Mouse (Mus musculus) limb, embryonic 12.5 days (tissue): ENCODE measurements at regions not wholly inside any gene's neighbourhood (a gene's known extent, or its start where the extent isn't known, plus 50 kb on each side); places are given as distances from the start of the nearest gene placed in this dataset.

Source experiments
- ATAC-seq: fragments of 200-750 bp; cut with Nextera tagmentation; 2 replicates; pipeline ENCODE4 v1.8.0; 2017; ENCODE audit warnings: low read depth, moderate TSS enrichment; ENCODE audit not compliant: insufficient number of reproducible peaks, insufficient read depth, low FRiP score, low TSS enrichment
- H3K27ac ChIP-seq: fragments of 300-500 bp; sonication (generic); 2 replicates; pipeline ENCODE4 v1.5.1; 2016; ENCODE audit warnings: mild to moderate bottlenecking, moderate library complexity
- H3K27me3 ChIP-seq: fragments of 300-500 bp; sonication (generic); 2 replicates; pipeline ENCODE4 v1.6.1; 2016; ENCODE audit warnings: mild to moderate bottlenecking, moderate library complexity
- H3K36me3 ChIP-seq: fragments of 300-500 bp; sonication (generic); 2 replicates; pipeline ENCODE4 v1.6.1; 2016; ENCODE audit warnings: mild to moderate bottlenecking, moderate library complexity
- H3K4me1 ChIP-seq: fragments of 300-500 bp; sonication (generic); replicated peaks from 2 replicates; pipeline ENCODE4 v1.6.1; 2016
- H3K4me2 ChIP-seq: fragments of 300-500 bp; sonication (generic); 2 replicates; pipeline ENCODE4 v1.6.1; 2016; ENCODE audit warnings: mild to moderate bottlenecking, moderate library complexity
- H3K4me3 ChIP-seq: fragments of 300-500 bp; sonication (generic); replicated peaks from 2 replicates; pipeline ENCODE4 v1.5.1; 2016; ENCODE audit warnings: mild to moderate bottlenecking
- H3K9ac ChIP-seq: fragments of 300-500 bp; sonication (generic); replicated peaks from 2 replicates; pipeline ENCODE4 v1.6.1; 2016; ENCODE audit warnings: mild to moderate bottlenecking, moderate library complexity
- H3K9me3 ChIP-seq: fragments of 300-500 bp; sonication (generic); 2 replicates; pipeline ENCODE4 v1.6.1; 2016; ENCODE audit warnings: mild to moderate bottlenecking, moderate library complexity
- WGBS: fragments of 180-500 bp; shearing (Covaris S2); methylation state at CpG from one replicate; pipeline ENCODE4 v1.1.7; 2016; 5-methylcytosine and 5-hydroxymethylcytosine counted together

DNA sequence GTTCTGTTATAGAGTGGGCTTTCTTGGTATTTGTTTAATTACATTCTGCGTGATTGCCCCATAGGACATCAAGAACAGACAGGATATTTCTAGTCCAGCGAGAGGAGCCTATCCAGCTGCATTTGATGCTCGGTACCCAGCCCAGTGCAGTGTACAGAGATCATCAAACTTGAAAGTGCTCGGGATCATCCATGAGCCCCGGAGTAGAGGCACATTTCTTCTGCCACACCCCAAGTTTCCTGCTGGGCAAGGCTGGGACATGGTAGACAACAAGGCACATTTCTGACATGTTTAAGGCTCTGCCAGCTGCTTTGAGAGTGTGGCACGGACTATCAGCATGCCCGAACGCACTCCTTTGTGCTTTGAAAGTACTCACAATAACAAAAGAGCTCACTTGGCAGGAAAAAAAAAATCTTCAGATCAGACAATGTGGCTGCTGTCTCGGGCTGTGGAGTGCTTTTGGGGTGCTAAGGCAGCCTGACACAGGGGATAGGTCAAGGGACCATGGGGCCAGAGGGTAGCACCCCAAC, 607.2 kb downstream of the Zfp706 start:
- H3K27ac ChIP-seq = no peak overlapping the region
- no peak overlapping the region for H3K4me3 ChIP-seq
- H3K9ac ChIP-seq = no peak overlapping the region
- no peak overlapping the region for H3K4me2 ChIP-seq
- no peaks in the 10 kb centered on the region for H3K27me3 ChIP-seq
- no peak for ATAC-seq
- peaks cover 16% of the 10 kb centered on the region for H3K4me1 ChIP-seq
- H3K36me3 ChIP-seq = no peaks in the 10 kb centered on the region
- 82% methylated on average over 9 of the region's 9 CpGs for WGBS
- no peaks in the 10 kb centered on the region for H3K9me3 ChIP-seq

- peaks cover 16% of the 10 kb centered on the region for H3K4me1 ChIP-seq
- no peak for ATAC-seq
- 61% methylated on average over 7 of the region's 7 CpGs for WGBS
- no peak overlapping the region for H3K4me2 ChIP-seq
- H3K27ac ChIP-seq = no peak overlapping the region
- no peak overlapping the region for H3K4me3 ChIP-seq
- H3K27me3 ChIP-seq = no peaks in the 10 kb centered on the region
- H3K9ac ChIP-seq = no peak overlapping the region
- no peaks in the 10 kb centered on the region for H3K36me3 ChIP-seq
- no peaks in the 10 kb centered on the region for H3K9me3 ChIP-seq
Observed at GRCm38 (mm10) chr15:36399355-36400012, 608.1 kb downstream of the Zfp706 start.

- H3K9me3 ChIP-seq = no peaks in the 10 kb centered on the region
- H3K4me3 ChIP-seq = no peak overlapping the region
- ATAC-seq = no peak; the same call in 1 of the 2 replicates
- H3K4me1 ChIP-seq = peaks cover 16% of the 10 kb centered on the region
- no peak overlapping the region for H3K27ac ChIP-seq
- no peaks in the 10 kb centered on the region for H3K27me3 ChIP-seq
- 75% methylated on average over 9 of the region's 9 CpGs for WGBS
- no peak overlapping the region for H3K4me2 ChIP-seq
- no peak overlapping the region for H3K9ac ChIP-seq
- H3K36me3 ChIP-seq = no peaks in the 10 kb centered on the region
Observed at GRCm38 (mm10) chr15:36398099-36398982, 609.2 kb downstream of the Zfp706 start.

GRCm38 (mm10) chr15:36396791-36397190, 610.8 kb downstream of the Zfp706 start:
- Histone ChIP-seq H3K4me3 (no peak overlapping the region), H3K4me1 (peaks cover 16% of the 10 kb centered on the region), H3K9me3 (no peaks in the 10 kb centered on the region), H3K9ac (no peak overlapping the region), H3K27ac (no peak overlapping the region), H3K36me3 (no peaks in the 10 kb centered on the region), H3K4me2 (no peak overlapping the region), H3K27me3 (no peaks in the 10 kb centered on the region)
- 85% methylated on average over 6 of the region's 6 CpGs for WGBS
- ATAC-seq = no peak

GRCm38 (mm10) chr15:36396245-36396644, 611.3 kb downstream of the Zfp706 start:
- ATAC-seq = no peak
- H3K36me3 ChIP-seq = no peaks in the 10 kb centered on the region
- 53% methylated on average over 2 of the region's 2 CpGs for WGBS
- no peaks in the 10 kb centered on the region for H3K9me3 ChIP-seq
- H3K4me3 ChIP-seq = no peak overlapping the region
- H3K4me1 ChIP-seq = peaks cover 16% of the 10 kb centered on the region
- H3K27ac ChIP-seq = no peak overlapping the region
- no peak overlapping the region for H3K4me2 ChIP-seq
- H3K9ac ChIP-seq = no peak overlapping the region
- no peaks in the 10 kb centered on the region for H3K27me3 ChIP-seq

GRCm38 (mm10) chr15:36395672-36396050, 611.9 kb downstream of the Zfp706 start:
- Histone ChIP-seq H3K4me3 (no peak overlapping the region), H3K4me1 (peaks cover 16% of the 10 kb centered on the region), H3K9me3 (no peaks in the 10 kb centered on the region), H3K27ac (no peak overlapping the region), H3K36me3 (no peaks in the 10 kb centered on the region), H3K9ac (no peak overlapping the region), H3K27me3 (no peaks in the 10 kb centered on the region), H3K4me2 (no peak overlapping the region)
- ATAC-seq = no peak
- 48% methylated on average over 4 of the region's 4 CpGs for WGBS

GRCm38 (mm10) chr15:36394914-36395671, 612.5 kb downstream of the Zfp706 start:
- H3K27ac ChIP-seq = no peak overlapping the region
- no peaks in the 10 kb centered on the region for H3K9me3 ChIP-seq
- 69% methylated on average over 8 of the region's 8 CpGs for WGBS
- peaks cover 16% of the 10 kb centered on the region for H3K4me1 ChIP-seq
- no peak overlapping the region for H3K4me3 ChIP-seq
- no peak overlapping the region for H3K4me2 ChIP-seq
- no peak overlapping the region for H3K9ac ChIP-seq
- no peaks in the 10 kb centered on the region for H3K36me3 ChIP-seq
- no peaks in the 10 kb centered on the region for H3K27me3 ChIP-seq
- no peak for ATAC-seq

GRCm38 (mm10) chr15:36389775-36390174, 617.8 kb downstream of the Zfp706 start:
- no peak overlapping the region for H3K4me2 ChIP-seq
- H3K36me3 ChIP-seq = no peaks in the 10 kb centered on the region
- H3K4me1 ChIP-seq = no peaks in the 10 kb centered on the region
- H3K9me3 ChIP-seq = no peaks in the 10 kb centered on the region
- 60% methylated on average over 4 of the region's 4 CpGs for WGBS
- H3K27me3 ChIP-seq = no peaks in the 10 kb centered on the region
- no peak for ATAC-seq
- no peak overlapping the region for H3K27ac ChIP-seq
- H3K9ac ChIP-seq = no peak overlapping the region
- no peak overlapping the region for H3K4me3 ChIP-seq

- peaks cover 30% of the 10 kb centered on the region for H3K27me3 ChIP-seq
- WGBS = 1% methylated on average over 8 of the region's 8 CpGs
- no peak for ATAC-seq
- 0 out of 2 replicates have a peak overlapping the region, but pooled peaks have one; percentile 9 for H3K4me3 ChIP-seq
- H3K4me1 ChIP-seq = 0 out of 2 replicates have a peak, but pooled peaks cover 4% of the 10 kb centered on the region
- H3K4me2 ChIP-seq = peak overlapping the region; percentile 37
- H3K36me3 ChIP-seq = no peaks in the 10 kb centered on the region
- no peaks in the 10 kb centered on the region for H3K9me3 ChIP-seq
- no peak overlapping the region for H3K9ac ChIP-seq
- H3K27ac ChIP-seq = no peak overlapping the region
Observed at GRCm38 (mm10) chr15:36381228-36381671, 626.3 kb downstream of the Zfp706 start.

DNA sequence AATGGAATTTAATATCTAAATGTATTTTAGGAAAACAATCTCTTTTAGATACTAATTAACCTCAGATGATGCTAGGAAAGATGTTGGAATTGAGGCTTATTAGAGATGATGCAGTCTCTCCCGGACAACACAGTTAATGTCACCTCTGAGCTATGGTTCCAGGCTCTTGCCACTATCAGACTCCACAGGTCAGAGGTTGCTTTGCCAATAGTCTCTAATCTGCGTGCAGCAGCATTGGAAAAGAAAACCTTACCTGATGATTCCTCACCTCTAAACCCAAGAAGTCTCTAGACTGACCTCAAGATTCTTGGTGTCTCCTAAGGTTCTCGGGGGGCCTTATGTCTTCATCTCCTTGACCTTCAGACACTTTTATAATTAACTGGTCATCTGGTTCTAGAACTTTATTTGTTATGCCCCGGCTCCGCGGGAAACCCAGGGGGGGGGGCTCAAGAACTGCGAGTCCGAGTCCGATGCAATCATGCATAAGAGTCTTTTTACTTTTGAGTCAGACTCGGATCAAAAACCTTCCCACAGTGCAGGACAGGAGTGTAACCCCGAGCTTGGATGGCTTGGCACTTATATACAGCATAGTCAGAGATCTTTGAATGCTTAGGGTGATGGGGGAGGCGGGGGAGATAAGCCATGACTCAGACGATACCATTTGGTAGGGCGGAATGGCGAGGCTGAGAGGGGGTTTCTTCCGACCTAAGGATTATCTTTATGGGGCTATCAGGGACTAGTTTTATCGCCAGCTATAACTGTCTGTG, 626.9 kb downstream of the Zfp706 start:
- 7% methylated on average over 17 of the region's 17 CpGs for WGBS
- Histone ChIP-seq H3K27ac (no peak overlapping the region), H3K4me3 (0 out of 2 replicates have a peak overlapping the region, but pooled peaks have one; percentile 9), H3K36me3 (no peaks in the 10 kb centered on the region), H3K4me1 (0 out of 2 replicates have a peak, but pooled peaks cover 4% of the 10 kb centered on the region), H3K9me3 (no peaks in the 10 kb centered on the region), H3K4me2 (peak overlapping the region; percentile 37), H3K9ac (no peak overlapping the region), H3K27me3 (peaks cover 34% of the 10 kb centered on the region)
- no peak for ATAC-seq
